Mouse (Mus musculus) urinary bladder, postnatal 0 days (tissue): ENCODE results near the gene Aldh16a1. TPM values are rescaled to one million over a fixed set of nuclear protein-coding genes. Genes with fewer than 3 reads are reported as not detected.

ENCODE experiments used
- microRNA counts: library from miRNA; unstranded; fragments of <30 nt; microRNA quantifications from one replicate; lab custom pipeline; 2016
- microRNA-seq: library from miRNA; unstranded; fragments of <30 nt; microRNA quantifications from one replicate; pipeline ENCODE4, GENCODE M21; 2016
- polyA plus RNA-seq: library from polyadenylated mRNA; unstranded; fragments of >200 nt; fragmentation: Nextera tagmentation; extraction: Ambion mirVana; gene quantifications from 2 replicates; pipeline ENCODE4 v1.2.1, GENCODE M21; 2015

Aldh16a1 gene
- 19.3 and 21.1 TPM in 2 replicates for polyA plus RNA-seq

DNA sequence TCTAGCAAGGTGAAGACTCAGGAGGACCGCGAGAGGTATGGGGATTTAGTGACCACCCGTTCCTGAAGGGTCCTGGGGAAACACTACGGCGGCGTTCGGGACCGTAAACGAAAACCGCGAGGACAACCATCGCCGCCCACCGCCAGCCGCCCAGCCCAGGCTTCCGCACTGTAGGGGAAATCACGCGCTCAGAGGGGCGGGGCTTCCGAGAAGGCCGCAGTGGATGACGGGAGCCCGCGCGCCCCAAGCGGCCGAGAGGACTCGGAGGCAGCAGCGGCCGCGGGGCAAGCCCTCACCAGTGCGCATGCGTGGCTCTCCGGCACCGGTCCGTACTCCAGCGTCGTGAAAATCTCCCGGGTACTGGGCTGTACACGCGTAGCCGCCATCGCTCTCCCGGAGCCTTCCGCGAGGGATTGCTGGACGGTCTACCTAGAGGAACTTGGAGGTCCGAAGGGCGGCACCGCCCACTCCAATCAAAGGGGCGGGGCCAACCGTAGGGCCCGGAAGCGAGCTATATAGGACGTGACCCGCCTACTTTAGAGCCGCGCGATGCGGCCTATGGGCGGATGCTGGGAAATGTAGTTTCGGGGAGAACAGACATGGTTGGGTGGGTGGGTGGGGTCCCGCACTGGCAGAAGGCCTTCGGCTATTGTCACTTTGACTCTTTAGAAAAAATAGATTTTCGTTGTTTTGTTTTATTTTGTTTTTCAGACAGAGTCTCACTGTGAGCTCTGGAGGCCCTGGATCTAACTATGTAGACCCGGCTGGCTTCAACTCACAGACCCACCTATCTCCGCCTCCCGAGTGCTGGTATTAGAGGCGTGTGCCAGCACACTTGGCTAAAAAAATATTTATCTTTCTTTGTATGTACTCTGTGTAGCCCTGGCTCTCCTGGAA lies at the start of gene Aldh16a1, which contains the start of gene Pih1d1:
Aldh16a1 (minus strand) TSS at position 489 of the 897 bp plus-strand sequence.
Pih1d1 (plus strand) TSS at position 208 of the 897 bp plus-strand sequence.

DNA sequence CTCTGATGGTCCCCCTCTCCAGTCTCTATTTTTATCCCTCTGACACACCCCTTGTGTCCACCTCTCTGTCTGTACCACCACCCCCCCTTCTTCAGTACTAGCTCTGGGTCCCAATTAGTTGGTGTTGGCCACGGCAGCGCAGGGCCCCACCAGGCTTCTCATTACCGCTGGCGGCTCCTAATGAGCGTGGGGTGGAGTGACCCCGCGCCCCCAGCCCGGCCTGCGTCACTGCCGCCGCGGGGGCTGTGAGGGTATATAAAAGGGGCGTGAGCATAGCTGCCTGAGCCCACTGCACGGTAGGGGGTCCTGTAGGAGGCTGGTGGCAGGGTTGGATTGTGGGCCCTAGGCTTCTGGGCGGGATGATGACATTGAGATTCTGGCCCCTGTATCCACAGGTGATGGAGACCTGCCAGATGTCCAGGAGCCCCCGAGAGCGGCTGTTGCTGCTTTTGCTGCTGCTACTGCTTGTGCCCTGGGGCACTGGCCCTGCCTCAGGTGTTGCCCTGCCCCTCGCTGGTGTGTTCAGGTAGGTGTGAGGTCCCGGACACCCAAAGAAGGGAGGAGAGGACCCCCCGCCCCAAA lies 26.6 kb upstream of the Aldh16a1 start, which contains the start of gene Pth2:
Pth2 (plus strand) TSS at position 100 of the 582 bp plus-strand sequence.

DNA sequence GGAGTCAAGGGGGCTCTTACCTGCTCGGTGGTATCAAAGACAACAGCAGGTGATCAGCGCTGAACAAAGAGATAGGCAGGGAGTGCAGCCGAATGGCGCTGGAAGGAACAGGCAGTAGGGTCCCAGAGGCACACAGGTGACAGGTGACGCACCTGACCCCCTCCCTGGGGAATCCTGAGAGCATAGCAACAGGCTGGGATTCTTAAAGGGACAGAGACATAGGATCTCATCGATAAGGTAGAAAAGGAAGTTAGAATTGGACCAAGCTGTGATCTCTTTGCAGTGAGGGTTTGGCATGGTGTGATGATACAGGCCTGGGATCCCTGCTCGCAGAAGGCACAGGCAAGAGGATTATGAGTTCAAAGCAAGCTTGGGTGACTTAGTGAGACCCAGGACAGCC lies 25.1 kb upstream of the Aldh16a1 start, which contains the start of gene Gfy:
Gfy (minus strand) TSS at position 101 of the 400 bp plus-strand sequence.

DNA sequence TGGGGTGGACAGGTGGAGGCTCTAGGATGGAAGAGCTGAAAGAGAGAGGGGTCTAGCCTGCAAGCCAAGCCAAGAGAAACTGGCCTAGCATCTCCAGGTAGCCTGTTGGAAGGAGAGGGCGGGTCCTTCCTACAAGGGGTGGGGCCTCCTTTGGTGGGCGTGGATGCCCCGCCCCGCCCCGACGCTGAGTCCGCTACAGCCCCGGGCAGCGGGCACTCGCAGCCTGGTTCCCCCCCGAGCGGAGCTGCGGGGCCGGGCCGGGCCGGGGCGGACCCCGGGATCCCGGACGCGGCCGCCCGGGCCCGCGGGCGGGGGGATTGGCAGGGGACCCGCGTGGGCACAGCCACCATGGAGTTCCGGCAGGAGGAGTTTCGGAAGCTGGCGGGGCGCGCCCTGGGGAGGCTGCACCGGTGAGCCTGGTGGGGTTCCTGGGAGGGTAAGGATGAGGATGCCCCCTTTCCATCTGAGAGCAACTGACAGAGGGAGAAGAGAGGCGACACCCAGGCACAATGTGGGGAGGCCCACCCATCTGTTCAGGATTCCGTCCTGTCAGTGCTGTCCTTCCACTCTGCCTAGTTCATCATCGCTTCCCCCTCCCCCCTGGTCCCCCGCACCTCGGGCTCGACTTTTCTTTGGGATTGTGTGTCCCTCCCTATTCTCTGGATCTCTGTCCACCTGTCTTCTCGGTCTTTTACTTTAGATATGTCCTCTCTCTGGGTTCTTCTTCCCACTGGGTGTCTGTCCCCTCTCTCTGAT lies 9.5 kb upstream of the Aldh16a1 start, which contains the start of gene Slc17a7:
Slc17a7 (plus strand) TSS at position 215 of the 756 bp plus-strand sequence.

DNA sequence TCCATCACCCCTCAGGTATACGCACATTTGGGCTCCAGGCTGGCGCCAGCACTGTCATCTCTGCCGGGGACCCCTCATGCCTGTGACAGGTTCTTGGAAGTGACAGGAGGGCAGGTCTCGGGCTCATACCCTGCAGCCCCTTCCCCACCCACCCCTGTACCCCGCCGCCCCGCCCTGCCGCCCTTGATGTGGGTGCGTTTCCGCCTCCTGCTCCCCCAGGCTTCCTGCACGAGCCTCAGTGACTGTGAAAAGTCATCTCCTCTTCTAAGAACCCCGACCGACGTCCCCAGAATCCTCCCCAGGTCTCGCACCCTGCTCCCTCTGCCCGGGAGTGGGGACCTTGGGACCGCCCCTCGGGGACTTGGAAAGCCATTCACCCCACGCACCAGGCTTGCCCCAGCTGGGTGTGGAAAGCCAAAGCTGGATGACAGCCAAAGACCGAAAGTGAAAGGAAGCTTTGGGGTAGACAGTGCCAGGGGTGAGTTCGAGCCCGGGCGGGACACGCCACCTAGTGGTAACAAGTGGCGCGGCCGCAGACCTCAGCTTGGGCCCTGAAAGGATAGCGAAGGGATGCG lies 18.3 kb downstream of the Aldh16a1 start, which contains the start of the genes Gm45713 and Flt3l:
Gm45713 (minus strand) TSS at position 239 of the 575 bp plus-strand sequence.
Flt3l (minus strand) TSS at position 440 of the 575 bp plus-strand sequence.

DNA sequence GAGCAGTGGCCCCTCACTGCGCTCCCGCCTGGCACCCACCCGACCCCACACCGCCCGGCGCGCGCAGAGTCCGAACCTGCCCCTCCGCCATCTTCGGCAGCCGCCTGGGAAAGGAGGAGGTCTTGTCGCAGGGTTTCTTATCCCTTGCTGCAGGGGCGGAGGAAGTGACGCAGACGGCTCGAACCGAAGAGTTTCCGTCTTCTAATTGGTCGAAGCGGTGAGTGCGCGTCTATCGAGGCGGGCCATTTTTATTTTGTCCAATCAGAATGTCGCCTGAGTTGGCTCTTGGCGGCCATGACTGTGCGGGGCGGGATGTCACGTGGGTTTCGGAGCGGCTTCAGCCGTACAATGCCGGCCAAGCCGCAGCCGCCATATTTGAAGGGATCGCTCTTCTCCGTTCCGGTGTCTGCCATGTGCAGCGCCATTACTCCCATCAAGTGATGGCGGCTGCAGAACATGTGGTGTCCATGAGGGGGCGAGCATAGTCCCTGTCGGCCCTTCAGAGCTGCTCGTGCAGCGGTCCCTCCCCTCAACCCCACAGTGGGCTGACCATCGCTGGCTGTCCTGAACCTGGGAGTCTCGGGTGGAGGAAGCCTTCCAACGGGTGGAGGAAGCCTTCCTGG lies 25.6 kb downstream of the Aldh16a1 start, which contains the start of gene Rpl13a:
Rpl13a (minus strand) TSS at position 138 of the 623 bp plus-strand sequence.

DNA sequence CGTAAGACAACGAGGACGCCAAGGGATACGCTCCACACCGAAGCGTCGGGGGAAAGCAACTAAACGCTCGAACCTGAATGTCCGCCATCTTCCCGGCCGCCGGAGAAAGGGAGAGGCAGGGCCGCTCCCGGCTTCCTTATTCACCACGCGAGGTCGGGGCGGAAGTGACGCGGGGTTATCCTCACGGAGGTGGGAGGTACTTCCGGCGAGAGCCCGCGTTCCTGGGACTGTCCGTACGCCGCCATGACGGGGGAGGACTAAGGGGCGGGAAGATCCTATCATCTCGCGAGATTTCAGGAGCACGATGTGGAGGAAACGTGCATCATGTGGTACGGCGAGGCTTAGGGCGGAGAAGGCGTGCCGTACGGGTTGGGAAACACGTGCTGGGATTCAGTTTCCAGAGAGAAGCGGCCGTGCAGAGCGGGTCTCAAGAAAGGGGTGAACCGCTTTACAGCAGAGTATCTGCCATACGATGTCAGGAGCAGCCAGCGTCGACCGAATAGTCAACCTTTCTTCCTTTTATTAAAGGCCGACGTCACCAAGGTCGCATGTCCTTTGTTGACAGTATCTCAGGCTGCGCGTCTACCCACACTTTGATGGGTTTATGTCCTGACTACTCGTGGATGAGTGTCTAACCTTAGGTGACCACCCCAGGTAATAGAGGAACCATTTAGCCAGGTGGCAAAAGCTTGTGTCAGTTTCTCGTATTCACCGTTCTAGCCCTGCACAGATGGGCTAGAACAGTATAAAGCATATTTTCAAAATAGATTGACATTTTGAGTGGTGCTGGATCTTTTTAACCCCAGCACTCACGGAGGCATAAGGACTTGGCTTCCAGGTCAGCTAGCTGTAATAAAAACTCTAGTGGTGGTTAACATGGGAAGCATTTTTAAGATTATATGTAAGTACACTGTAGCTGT lies 29.9 kb downstream of the Aldh16a1 start, which contains the start of gene Rps11:
Rps11 (minus strand) TSS at position 216 of the 920 bp plus-strand sequence.

DNA sequence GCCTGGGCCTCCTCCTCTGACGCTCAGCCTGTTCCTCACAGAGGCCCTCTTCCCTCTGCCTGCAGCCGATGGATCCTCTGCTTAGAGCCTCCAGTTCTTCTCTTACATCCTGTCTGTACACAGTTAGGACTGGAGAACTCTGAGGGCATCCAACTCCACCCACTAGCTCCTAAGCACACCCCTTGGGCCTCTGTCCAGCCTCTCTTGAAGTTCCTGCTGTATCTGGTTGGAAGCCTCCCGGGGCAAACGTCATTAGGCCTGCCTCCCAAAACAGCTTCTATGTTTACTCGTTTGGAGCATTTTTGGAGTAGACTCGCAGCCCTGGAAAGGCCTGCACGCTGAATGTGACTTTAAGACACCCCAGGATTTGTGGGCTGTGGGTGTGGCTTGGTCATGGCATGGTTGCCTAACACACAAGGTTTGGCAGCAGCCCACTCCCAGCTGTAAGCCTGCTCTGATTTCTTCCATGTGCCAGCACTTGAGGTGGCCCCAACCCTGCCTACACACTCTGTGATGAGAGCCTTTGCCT lies 50.7 kb downstream of the Aldh16a1 start, which contains the start of gene Fcgrt:
Fcgrt (minus strand) TSS at position 200 of the 529 bp plus-strand sequence.

DNA sequence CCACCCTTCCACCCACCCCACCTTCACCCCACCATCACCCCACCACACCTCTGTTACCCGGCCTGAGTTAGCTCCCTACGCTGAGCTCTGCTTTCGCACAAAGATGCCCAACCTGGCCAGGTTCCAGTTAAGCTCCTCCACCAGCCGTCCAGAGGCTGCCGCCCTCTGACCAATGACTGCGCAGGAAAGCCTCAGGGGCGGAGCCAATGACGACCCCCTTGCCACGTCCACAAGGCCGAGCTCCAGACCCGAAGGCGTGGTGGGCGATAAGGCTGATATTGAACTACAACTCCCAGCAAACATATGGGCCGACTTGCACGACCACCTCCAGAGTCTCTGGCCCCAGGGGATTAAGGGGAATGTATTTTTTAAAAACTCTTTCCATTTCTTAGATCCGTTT lies 62.3 kb downstream of the Aldh16a1 start, which contains the start of gene Rcn3:
Rcn3 (minus strand) TSS at position 174 of the 400 bp plus-strand sequence.

MicroRNAs encoded within 50 kb of the gene (microRNA counts, 519-probe panel; counts per million panel counts)
- microRNA mmu-miR-150 (lab: Ali Mortazavi, UCI): 3,260 counts per million, percentile 53 among the panel's probes with 10 or more counts

Small RNAs within 50 kb of the gene (microRNA-seq; reads per million reads assigned to microRNA genes)
- 67.4 reads per million, percentile 43 among the genes with 10 or more reads in this experiment for gene Mir150
- 20.4 reads per million, percentile 28 among the genes with 10 or more reads in this experiment for gene Mir5121
- gene Mir7055: not detected

Other genes with a start within 250 kb of the Aldh16a1 start
- gene Ap2a1, start 225.1 kb downstream of the Aldh16a1 start, polyA plus RNA-seq: 32.3 and 40.8 TPM in 2 replicates
- gene Tsks, start 211.4 kb downstream of the Aldh16a1 start, polyA plus RNA-seq: 0.23 and 0.39 TPM in 2 replicates
- gene Cpt1c, start 179.7 kb downstream of the Aldh16a1 start, polyA plus RNA-seq: 10.1 and 10.3 TPM in 2 replicates
- gene Prmt1, start 168.0 kb downstream of the Aldh16a1 start, polyA plus RNA-seq: 237 and 244 TPM in 2 replicates
- 52.3 and 56.8 TPM in 2 replicates for gene Irf3, start 156.9 kb downstream of the Aldh16a1 start, polyA plus RNA-seq
- gene Bcl2l12, start 155.9 kb downstream of the Aldh16a1 start, polyA plus RNA-seq: 31.9 and 33.3 TPM in 2 replicates
- gene Scaf1, start 138.2 kb downstream of the Aldh16a1 start, polyA plus RNA-seq: 22.9 and 24.6 TPM in 2 replicates
- 342 and 359 TPM in 2 replicates for gene Rras, start 136.6 kb downstream of the Aldh16a1 start, polyA plus RNA-seq
- gene Prr12, start 101.7 kb downstream of the Aldh16a1 start, polyA plus RNA-seq: 4.3 and 5.6 TPM in 2 replicates
- 33.7 and 38.6 TPM in 2 replicates for gene Nosip, start 92.2 kb downstream of the Aldh16a1 start, polyA plus RNA-seq
- 22.6 and 23.4 TPM in 2 replicates for gene Prrg2, start 91.9 kb downstream of the Aldh16a1 start, polyA plus RNA-seq
- 345 and 360 TPM in 2 replicates for gene Rcn3, start 62.4 kb downstream of the Aldh16a1 start, polyA plus RNA-seq
- gene Fcgrt, start 50.7 kb downstream of the Aldh16a1 start, polyA plus RNA-seq: 134 and 152 TPM in 2 replicates
- gene Rps11, start 30.1 kb downstream of the Aldh16a1 start, polyA plus RNA-seq: 1,079 and 1,156 TPM in 2 replicates
- 1,221 and 1,252 TPM in 2 replicates for gene Rpl13a, start 25.8 kb downstream of the Aldh16a1 start, polyA plus RNA-seq
- gene Gm45713, start 18.4 kb downstream of the Aldh16a1 start, polyA plus RNA-seq: 0.22 and 0.60 TPM in 2 replicates
- gene Flt3l, start 18.2 kb downstream of the Aldh16a1 start, polyA plus RNA-seq: 3.5 and 4.9 TPM in 2 replicates
- gene Pih1d1, start 281 bp downstream of the Aldh16a1 start, polyA plus RNA-seq: 52.0 and 54.3 TPM in 2 replicates
- gene Slc17a7, start 9.4 kb upstream of the Aldh16a1 start, polyA plus RNA-seq: 0.08 TPM in 1 of 2 replicates, not detected in the other
- gene Gfy, start 25.0 kb upstream of the Aldh16a1 start, polyA plus RNA-seq: not detected in 2 replicates
- gene Pth2, start 26.4 kb upstream of the Aldh16a1 start, polyA plus RNA-seq: not detected in 2 replicates
- 0.26 and 0.35 TPM in 2 replicates for gene Ccdc155, start 50.3 kb upstream of the Aldh16a1 start, polyA plus RNA-seq
- 13.9 and 16.5 TPM in 2 replicates for gene Dkkl1, start 57.6 kb upstream of the Aldh16a1 start, polyA plus RNA-seq
- 39.4 and 41.4 TPM in 2 replicates for gene Tead2, start 61.2 kb upstream of the Aldh16a1 start, polyA plus RNA-seq
- gene Cd37, start 84.5 kb upstream of the Aldh16a1 start, polyA plus RNA-seq: 4.2 and 18.7 TPM in 2 replicates
- not detected in 2 replicates for gene Slc6a16, start 86.5 kb upstream of the Aldh16a1 start, polyA plus RNA-seq
- gene Slc6a21, start 122.9 kb upstream of the Aldh16a1 start, polyA plus RNA-seq: not detected in 2 replicates
- gene Trpm4, start 179.2 kb upstream of the Aldh16a1 start, polyA plus RNA-seq: 17.6 and 18.0 TPM in 2 replicates
- gene Hrc, start 180.7 kb upstream of the Aldh16a1 start, polyA plus RNA-seq: 0.17 and 0.27 TPM in 2 replicates
- gene Ppfia3, start 212.4 kb upstream of the Aldh16a1 start, polyA plus RNA-seq: 0.91 and 2.1 TPM in 2 replicates
- gene Lin7b, start 216.0 kb upstream of the Aldh16a1 start, polyA plus RNA-seq: 23.4 and 26.6 TPM in 2 replicates
- gene Snrnp70, start 241.2 kb upstream of the Aldh16a1 start, polyA plus RNA-seq: 81.3 and 94.3 TPM in 2 replicates